Mouse (Mus musculus): ENCODE measurements around the gene Chmp6.

The Chmp6 gene

DNA sequence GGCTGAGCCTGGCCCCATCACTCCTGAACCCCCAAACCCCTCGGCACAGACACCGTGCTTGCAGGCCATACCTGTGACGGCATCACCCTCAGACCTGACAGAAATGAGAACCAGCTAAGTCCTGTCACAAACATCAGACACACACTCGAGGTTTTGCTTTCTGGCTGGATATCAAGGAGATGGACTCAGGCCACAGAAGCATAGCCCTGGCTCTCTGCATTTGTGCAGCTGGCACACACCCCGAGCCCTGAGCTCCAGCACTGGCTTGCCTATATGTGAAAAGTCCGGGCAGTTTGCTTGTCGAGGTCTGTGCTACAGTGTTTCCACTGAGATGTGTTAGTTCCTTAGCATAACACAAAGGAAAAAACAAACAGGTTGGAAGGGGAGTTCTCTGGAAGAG lies 5.5 kb upstream of the Chmp6 start:
- no peak for DNase-seq (ENCODE audit: inconsistent age in 2 of 2, low spot score in 1 of 2)

DNA sequence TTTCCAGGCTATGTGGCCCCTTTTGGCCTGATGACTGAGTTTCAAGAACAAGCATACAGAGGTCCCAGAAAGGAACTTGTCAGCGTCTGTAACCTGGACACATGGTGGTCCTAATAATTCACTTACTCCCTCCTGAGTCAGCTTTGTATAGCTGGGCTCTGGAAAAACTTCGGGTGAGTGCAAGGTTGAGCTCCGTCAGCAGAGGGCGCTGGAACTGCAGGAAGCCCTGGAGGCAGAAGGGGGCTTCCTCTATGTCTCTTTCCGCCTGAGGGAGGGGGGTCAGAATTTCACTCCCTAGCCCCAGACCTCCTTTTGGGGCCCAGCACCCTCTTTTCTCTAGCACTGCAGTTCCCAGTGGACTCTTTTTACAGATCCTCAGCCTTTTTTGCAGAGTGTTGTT lies 3.8 kb upstream of the Chmp6 start:
- peak; percentile 70 to 89 for DNase-seq (ENCODE audit: inconsistent age in 2 of 2, low spot score in 1 of 2)

- DNase-seq (ENCODE audit: inconsistent age in 2 of 2, low spot score in 1 of 2) = no peak
Measured at GRCm38 (mm10) chr11:119912845-119913244, 396 bp upstream of the Chmp6 start.

GRCm38 (mm10) chr11:119913935-119914314 lies 684 bp downstream of the Chmp6 start:
- no peak for DNase-seq (ENCODE audit: inconsistent age in 2 of 2, low spot score in 1 of 2)

- DNase-seq (ENCODE audit: inconsistent age in 2 of 2, low spot score in 1 of 2) = peak in 1 of 2 experiments; percentile 49
Measured at GRCm38 (mm10) chr11:119914381-119914780, 1.1 kb downstream of the Chmp6 start.

GRCm38 (mm10) chr11:119915666-119916065 lies 2.4 kb downstream of the Chmp6 start:
- DNase-seq (ENCODE audit: inconsistent age in 2 of 2, low spot score in 1 of 2) = no peak

DNA sequence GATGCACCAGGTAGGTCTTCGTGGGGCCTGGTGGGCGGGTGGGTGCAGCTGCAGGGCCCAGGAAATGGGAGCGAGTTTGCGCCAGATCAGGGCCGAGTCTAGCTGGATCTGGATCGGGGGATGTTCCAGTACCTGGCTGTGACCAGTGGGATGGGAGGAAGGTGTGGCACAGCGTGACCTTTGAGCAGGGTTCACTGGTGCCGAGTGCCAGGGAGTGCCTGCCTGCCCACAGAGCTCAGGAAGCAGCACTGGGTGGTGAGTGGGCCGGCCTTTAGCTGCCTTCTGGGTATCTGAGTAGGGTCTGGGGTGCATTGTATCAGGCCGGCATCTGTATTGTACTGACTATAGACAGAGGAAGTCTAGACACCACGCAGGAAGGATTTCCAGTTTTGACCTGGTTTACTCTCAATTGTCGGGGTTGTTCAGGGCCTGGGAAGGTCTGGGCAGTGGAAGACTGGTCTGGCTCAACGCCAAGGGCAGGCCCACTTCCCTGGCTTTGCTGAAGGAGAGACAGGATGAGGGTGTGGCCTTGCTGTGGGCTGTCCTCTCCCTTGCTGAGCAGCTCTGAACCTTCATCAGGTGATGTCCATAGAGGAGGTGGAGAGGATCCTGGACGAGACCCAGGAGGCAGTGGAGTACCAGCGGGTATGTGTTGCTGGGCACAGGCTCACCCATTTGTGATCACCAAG lies 3.0 kb downstream of the Chmp6 start:
- peak; percentile 67 to 74 for DNase-seq (ENCODE audit: inconsistent age in 2 of 2, low spot score in 1 of 2)

GRCm38 (mm10) chr11:119916834-119917469 lies 3.7 kb downstream of the Chmp6 start:
- DNase-seq (ENCODE audit: inconsistent age in 2 of 2, low spot score in 1 of 2) = no peak

DNA sequence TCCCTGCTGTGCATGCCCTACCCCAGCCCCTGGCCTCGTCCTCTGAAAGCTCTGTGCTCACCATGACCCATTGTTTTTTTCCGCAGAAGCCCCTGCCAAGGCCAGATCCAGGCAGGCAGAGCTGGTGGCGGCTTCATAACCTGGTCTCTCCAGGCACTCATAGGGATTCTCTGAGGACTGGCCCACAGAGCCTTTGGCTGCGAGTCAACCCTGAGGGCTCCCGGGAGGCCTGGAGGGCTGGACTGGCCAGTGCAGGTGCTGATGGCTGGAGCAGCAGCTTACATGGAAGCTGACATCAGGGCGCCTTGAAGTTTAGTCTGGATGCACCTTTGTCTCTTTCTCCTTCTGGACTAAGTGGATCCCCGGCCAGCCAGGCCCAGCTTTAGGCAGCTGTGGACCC lies 5.3 kb downstream of the Chmp6 start:
- no peak for DNase-seq (ENCODE audit: inconsistent age in 2 of 2, low spot score in 1 of 2)

- DNase-seq (ENCODE audit: inconsistent age in 2 of 2, low spot score in 1 of 2) = no peak
Measured at GRCm38 (mm10) chr11:119919432-119919831, 6.2 kb downstream of the Chmp6 start.

- DNase-seq (ENCODE audit: inconsistent age in 2 of 2, low spot score in 1 of 2) = peak; percentile 67 to 88
Measured at GRCm38 (mm10) chr11:119919897-119920296, 6.7 kb downstream of the Chmp6 start.

GRCm38 (mm10) chr11:119920668-119921067 lies 7.4 kb downstream of the Chmp6 start:
- DNase-seq (ENCODE audit: inconsistent age in 2 of 2, low spot score in 1 of 2) = no peak

DNA sequence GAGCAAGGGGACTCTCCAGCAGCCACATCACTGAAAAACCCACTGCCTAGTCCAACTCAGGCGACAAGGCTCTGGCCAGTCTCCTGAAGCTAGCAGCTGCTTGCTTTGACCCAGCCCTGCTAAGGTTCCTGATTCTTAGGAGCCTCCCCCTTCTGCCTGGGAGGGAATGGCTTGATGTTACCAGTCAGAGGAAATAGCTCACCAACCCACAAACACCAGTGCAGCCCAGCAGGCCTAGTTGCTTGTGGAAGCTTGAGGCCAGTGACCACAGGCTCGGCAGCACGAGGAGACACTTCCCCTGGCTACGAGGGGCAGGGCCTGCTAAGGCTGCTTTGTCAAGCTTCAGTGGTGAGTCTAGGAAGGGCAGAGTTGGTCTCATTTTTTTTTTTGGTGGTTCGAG lies 11.9 kb downstream of the Chmp6 start:
- DNase-seq (ENCODE audit: inconsistent age in 2 of 2, low spot score in 1 of 2) = peak in 1 of 2 experiments; percentile 48

GRCm38 (mm10) chr11:119926762-119927161 lies 13.5 kb downstream of the Chmp6 start:
- DNase-seq (ENCODE audit: inconsistent age in 2 of 2, low spot score in 1 of 2) = no peak

GRCm38 (mm10) chr11:119928023-119928681 lies 14.9 kb downstream of the Chmp6 start:
- DNase-seq (ENCODE audit: inconsistent age in 2 of 2, low spot score in 1 of 2) = peak; percentile 47 to 71

DNA sequence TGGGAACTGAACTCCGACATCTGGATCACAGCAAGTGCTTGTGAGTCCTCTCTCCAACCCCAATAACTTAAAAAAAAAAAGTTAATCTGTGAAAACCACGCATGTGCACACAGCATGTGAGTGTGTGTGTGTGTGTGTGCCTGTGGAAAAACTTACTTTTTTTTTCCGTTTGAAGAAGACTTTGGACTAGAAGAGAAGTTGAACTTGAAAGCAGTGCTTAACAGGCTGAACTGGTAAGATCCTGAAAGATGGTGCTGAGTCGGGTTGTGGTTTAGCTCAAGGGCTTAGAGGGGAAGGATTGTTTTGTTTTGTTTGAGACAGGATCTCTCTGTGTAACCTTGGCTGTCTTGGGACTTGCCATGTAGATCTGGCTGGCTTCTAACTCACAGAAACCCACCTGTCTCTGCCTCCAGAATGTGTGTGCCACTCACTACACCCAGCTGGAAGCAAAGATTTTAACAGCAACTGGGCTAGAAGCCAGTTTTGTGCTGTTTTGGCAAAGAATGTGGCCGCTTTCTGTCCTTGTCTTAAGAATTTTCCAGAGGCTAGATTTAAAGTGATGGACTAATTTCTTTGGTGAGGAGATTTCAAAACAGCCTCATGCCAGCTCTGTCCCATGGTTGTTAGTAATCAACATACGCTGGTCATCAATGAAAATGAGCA lies 16.5 kb downstream of the Chmp6 start:
- DNase-seq (ENCODE audit: inconsistent age in 2 of 2, low spot score in 1 of 2) = no peak

GRCm38 (mm10) chr11:119931809-119932208 lies 18.6 kb downstream of the Chmp6 start:
- DNase-seq (ENCODE audit: inconsistent age in 2 of 2, low spot score in 1 of 2) = no peak

DNA sequence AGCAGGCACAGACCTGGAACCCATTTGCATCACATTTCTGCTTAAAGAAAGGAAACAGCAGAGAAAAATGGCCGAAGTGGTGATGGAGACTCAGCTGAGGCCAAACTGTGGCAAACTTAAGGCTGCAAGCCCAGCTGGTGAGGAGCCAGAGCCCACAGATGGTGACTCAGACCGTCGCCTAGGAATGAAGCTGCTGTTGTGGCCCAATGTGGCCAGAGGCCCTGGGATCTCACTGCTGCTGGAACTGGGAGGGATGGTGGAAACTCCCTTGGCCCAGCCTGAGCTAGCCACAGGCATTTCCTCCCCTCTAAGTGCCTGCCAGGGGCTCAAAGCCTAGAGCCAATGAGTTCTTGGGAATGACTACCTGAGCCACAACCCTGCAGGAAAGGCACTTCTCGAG lies 19.9 kb downstream of the Chmp6 start:
- DNase-seq (ENCODE audit: inconsistent age in 2 of 2, low spot score in 1 of 2) = peak; percentile 50 to 66

DNA sequence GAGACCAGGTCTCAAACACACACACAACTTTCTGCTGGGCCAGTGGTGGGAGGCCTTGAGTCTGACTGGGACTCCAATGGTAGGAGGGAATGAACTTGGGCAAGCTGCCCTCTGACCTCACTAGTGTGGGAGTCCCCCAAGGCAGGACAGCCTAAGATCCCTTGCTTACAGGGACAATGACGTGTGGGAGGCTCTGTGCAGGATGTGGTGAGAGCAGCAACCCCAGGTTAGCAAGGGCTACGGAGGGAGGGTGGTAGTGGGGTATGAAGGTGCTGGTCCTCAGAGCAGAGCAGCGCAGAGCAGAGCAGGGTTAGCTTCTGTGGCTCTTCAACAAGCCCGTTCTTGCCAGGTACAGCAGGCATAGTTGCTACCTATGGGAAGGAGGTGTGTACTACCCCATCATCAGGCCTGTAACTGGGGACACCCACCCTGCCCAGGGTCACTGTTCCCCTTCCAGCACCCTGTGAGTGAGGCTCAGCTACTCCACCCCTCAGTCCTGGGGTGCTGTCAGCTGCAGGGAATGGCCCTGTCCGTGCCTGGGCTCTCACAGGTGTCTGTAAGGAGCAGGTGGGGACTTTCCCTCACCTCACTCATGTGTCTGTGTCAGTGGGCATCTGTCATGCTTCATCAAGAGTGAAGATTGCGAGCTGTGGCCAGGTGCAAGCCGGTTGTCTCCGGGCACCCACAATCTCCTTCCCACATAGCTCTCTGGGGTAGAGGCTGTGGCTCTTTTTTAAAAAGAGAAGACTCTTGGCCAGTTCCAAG lies 20.8 kb downstream of the Chmp6 start:
- DNase-seq (ENCODE audit: inconsistent age in 2 of 2, low spot score in 1 of 2) = no peak

DNA sequence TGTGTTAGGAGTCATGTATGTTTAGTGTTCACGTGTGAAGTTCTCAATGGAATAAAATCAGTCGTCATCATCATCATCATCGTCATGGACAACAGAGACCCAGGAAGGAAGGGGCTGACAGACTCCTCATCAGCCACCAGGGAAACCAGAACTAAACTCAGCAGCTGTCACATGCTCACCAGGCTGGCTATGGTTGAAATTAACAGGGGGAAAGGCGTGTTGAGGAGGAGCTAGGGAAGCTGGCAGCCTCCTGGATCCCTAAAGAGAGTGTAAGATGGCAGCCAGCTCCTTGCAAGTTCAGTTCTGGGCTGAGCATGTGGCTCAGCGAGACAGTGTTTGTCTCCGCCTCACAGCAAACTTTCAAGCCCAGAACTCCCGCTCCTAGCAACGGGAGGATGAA lies 21.5 kb downstream of the Chmp6 start:
- DNase-seq (ENCODE audit: inconsistent age in 2 of 2, low spot score in 1 of 2) = no peak

GRCm38 (mm10) chr11:119935457-119935856 lies 22.2 kb downstream of the Chmp6 start:
- DNase-seq (ENCODE audit: inconsistent age in 2 of 2, low spot score in 1 of 2) = peak; percentile 70 to 89
